Mouse (Mus musculus): Measurements from ENCODE around the gene Gm10197. TPM values are rescaled to one million over a fixed set of nuclear protein-coding genes. Genes with fewer than 3 reads are reported as not detected.

Gm10197 gene
- polyA plus RNA-seq, 1 experiment from 2014 or later, result not detected

DNA sequence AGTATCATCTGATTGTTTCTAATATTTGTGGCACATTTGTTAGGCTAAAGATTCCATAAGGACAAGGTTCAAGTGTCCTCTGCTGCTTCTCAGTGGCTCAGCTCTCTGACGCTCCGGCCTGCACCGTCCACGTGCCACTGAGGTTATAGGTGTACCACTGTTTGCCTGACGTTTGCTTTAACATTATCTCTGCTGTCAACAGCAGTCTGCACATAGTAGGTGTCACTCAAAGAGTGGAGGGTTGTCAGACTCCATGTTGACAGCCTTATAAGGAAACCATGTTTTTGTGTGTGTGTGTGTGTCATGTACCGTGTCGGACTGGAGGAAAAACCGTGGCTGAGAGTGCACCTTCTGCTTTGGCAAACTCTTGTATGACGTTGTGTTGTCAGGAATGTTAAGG lies 36.3 kb downstream of the Gm10197 start:
- no peaks in the 10 kb centered on the region for H3K9me3 ChIP-seq (ENCODE audit: control insufficient read depth, low read length)
- H3K27ac ChIP-seq (replicated peaks; ENCODE audit: low read depth, low read length), result no peak overlapping the region
- DNase-seq (ENCODE audit: low spot score), result no peak
- H3K4me1 ChIP-seq (ENCODE audit: control insufficient read depth, insufficient read depth, low read length), result peaks cover 10% of the 10 kb centered on the region; the same call in 1 of the 2 replicates
- H3K36me3 ChIP-seq (ENCODE audit: control insufficient read depth, insufficient read depth, low read length), result peaks cover 45% of the 10 kb centered on the region
- no peak overlapping the region for H3K9ac ChIP-seq (ENCODE audit: low read depth, low read length)
- H3K27me3 ChIP-seq (replicated peaks; ENCODE audit: control insufficient read depth, insufficient read depth, low read length), result no peaks in the 10 kb centered on the region
- no peak overlapping the region for H3K4me3 ChIP-seq (ENCODE audit: low read depth, low read length)
- ATAC-seq (ENCODE audit: low read depth), result no peak
- H3K4me2 ChIP-seq (ENCODE audit: low read depth, low read length), result no peak overlapping the region
- WGBS, result 89% methylated on average over 9 of the region's 9 CpGs

GRCm38 (mm10) chr19:53333730-53334129 lies 37.8 kb downstream of the Gm10197 start:
- H3K4me3 ChIP-seq (ENCODE audit: low read depth, low read length), result no peak overlapping the region
- no peak for ATAC-seq (ENCODE audit: low read depth)
- no peak overlapping the region for H3K27ac ChIP-seq (replicated peaks; ENCODE audit: low read depth, low read length)
- no peaks in the 10 kb centered on the region for H3K9me3 ChIP-seq (ENCODE audit: control insufficient read depth, low read length)
- WGBS, result 95% methylated on average over 6 of the region's 6 CpGs
- peaks cover 5% of the 10 kb centered on the region; the same call in 1 of the 2 replicates for H3K4me1 ChIP-seq (ENCODE audit: control insufficient read depth, insufficient read depth, low read length)
- no peaks in the 10 kb centered on the region for H3K27me3 ChIP-seq (replicated peaks; ENCODE audit: control insufficient read depth, insufficient read depth, low read length)
- DNase-seq (ENCODE audit: low spot score), result no peak
- no peak overlapping the region for H3K4me2 ChIP-seq (ENCODE audit: low read depth, low read length)
- peaks cover 44% of the 10 kb centered on the region for H3K36me3 ChIP-seq (ENCODE audit: control insufficient read depth, insufficient read depth, low read length)
- H3K9ac ChIP-seq (ENCODE audit: low read depth, low read length), result no peak overlapping the region

GRCm38 (mm10) chr19:53331882-53332500 lies 39.6 kb downstream of the Gm10197 start:
- Histone ChIP-seq H3K27ac (replicated peaks; ENCODE audit: low read depth, low read length) (no peak overlapping the region), H3K4me1 (ENCODE audit: control insufficient read depth, insufficient read depth, low read length) (peaks cover 5% of the 10 kb centered on the region; the same call in 1 of the 2 replicates), H3K4me2 (ENCODE audit: low read depth, low read length) (no peak overlapping the region), H3K4me3 (ENCODE audit: low read depth, low read length) (no peak overlapping the region), H3K9me3 (ENCODE audit: control insufficient read depth, low read length) (no peaks in the 10 kb centered on the region), H3K36me3 (ENCODE audit: control insufficient read depth, insufficient read depth, low read length) (peaks cover 28% of the 10 kb centered on the region), H3K27me3 (replicated peaks; ENCODE audit: control insufficient read depth, insufficient read depth, low read length) (no peaks in the 10 kb centered on the region), H3K9ac (ENCODE audit: low read depth, low read length) (no peak overlapping the region)
- DNase-seq (ENCODE audit: low spot score), result no peak
- WGBS, result 92% methylated on average over 21 of the region's 21 CpGs
- no peak for ATAC-seq (ENCODE audit: low read depth)

GRCm38 (mm10) chr19:53329992-53330381 lies 41.6 kb downstream of the Gm10197 start:
- DNase-seq (ENCODE audit: low spot score) (peak; percentile 91), ATAC-seq (ENCODE audit: low read depth) (peak; percentile 83)
- peak overlapping the region; percentile 76 for H3K27ac ChIP-seq (replicated peaks; ENCODE audit: low read depth, low read length)
- 0% methylated on average over 20 of the region's 29 CpGs for WGBS
- peaks cover 17% of the 10 kb centered on the region for H3K4me1 ChIP-seq (ENCODE audit: control insufficient read depth, insufficient read depth, low read length)
- H3K4me2 ChIP-seq (ENCODE audit: low read depth, low read length), result peak overlapping the region; percentile 87
- H3K9ac ChIP-seq (ENCODE audit: low read depth, low read length), result peak overlapping the region; percentile 82
- H3K36me3 ChIP-seq (ENCODE audit: control insufficient read depth, insufficient read depth, low read length), result peaks cover 15% of the 10 kb centered on the region
- peak overlapping the region; percentile 92 for H3K4me3 ChIP-seq (ENCODE audit: low read depth, low read length)
- H3K9me3 ChIP-seq (ENCODE audit: control insufficient read depth, low read length), result no peaks in the 10 kb centered on the region
- H3K27me3 ChIP-seq (replicated peaks; ENCODE audit: control insufficient read depth, insufficient read depth, low read length), result no peaks in the 10 kb centered on the region

DNA sequence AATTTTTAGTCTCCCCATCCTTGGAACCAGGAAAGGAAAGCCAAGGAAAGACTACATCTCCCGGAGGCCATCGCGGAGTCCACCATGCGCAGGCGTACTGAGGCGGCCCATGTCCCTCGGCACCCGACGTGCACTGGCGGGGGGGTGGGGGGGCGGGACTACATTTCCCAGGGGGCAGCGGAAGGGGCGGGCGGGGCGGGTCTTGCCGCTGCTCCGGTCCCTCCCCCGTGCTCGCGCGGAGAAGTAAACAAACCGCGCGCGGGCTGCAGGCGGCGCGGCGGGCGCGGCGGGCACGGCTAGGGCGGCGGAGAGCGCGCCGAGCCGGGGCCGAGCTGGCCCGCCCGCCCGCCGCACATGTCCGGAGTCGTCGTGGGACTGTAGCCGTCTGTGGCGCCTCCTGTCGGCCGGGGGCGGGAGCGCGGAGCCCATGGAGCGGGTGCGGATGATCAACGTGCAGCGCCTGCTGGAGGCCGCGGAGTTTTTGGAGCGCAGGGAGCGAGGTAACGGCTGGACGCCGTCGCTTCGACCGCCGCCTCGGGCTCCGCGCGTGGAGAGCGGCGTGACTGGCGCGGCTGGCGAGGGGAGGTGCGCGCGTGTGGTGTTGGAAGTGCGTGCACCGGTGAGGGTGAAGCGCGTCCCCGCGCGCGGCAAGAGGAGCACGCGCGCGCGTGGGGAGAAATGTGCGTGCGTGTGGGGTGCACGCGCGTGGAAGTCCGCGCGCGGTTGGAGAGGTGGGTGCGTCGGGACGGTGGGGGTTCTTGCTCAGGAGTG lies 42.2 kb downstream of the Gm10197 start:
- peak overlapping the region; percentile 87 for H3K4me2 ChIP-seq (ENCODE audit: low read depth, low read length)
- peak overlapping the region; percentile 76 for H3K27ac ChIP-seq (replicated peaks; ENCODE audit: low read depth, low read length)
- 0% methylated on average over 27 of the region's 106 CpGs for WGBS
- H3K4me3 ChIP-seq (ENCODE audit: low read depth, low read length), result peak overlapping the region; percentile 92
- DNase-seq (ENCODE audit: low spot score) (peak; percentile 96), ATAC-seq (ENCODE audit: low read depth) (peak; percentile 86)
- peaks cover 19% of the 10 kb centered on the region for H3K4me1 ChIP-seq (ENCODE audit: control insufficient read depth, insufficient read depth, low read length)
- H3K36me3 ChIP-seq (ENCODE audit: control insufficient read depth, insufficient read depth, low read length), result peaks cover 15% of the 10 kb centered on the region
- no peaks in the 10 kb centered on the region for H3K27me3 ChIP-seq (replicated peaks; ENCODE audit: control insufficient read depth, insufficient read depth, low read length)
- H3K9ac ChIP-seq (ENCODE audit: low read depth, low read length), result peak overlapping the region; percentile 82
- no peaks in the 10 kb centered on the region for H3K9me3 ChIP-seq (ENCODE audit: control insufficient read depth, low read length)

DNA sequence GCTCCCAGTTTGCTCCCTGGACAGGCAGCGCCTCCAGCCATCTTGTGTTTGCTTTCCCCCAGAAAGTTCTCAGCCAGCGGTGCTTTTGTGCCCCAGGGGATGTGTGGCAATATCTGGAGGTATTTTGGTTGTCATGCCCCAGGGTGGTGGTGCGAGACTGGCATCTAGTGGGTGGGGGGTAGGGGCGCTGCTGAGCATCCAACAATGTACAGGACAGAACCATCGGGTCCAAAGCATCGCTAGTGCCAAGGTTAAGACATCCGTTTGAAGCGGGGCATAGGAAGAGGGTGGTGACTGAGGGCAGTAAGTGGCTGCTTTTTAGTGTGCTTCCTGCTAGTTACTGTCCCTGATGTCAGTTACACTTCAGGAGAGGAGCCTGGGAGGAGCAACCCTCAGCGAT lies 43.5 kb downstream of the Gm10197 start:
- no peak for DNase-seq (ENCODE audit: low spot score)
- peaks cover 21% of the 10 kb centered on the region for H3K4me1 ChIP-seq (ENCODE audit: control insufficient read depth, insufficient read depth, low read length)
- peaks cover 13% of the 10 kb centered on the region for H3K36me3 ChIP-seq (ENCODE audit: control insufficient read depth, insufficient read depth, low read length)
- no peaks in the 10 kb centered on the region for H3K9me3 ChIP-seq (ENCODE audit: control insufficient read depth, low read length)
- H3K4me2 ChIP-seq (ENCODE audit: low read depth, low read length), result no peak overlapping the region
- no peak overlapping the region for H3K27ac ChIP-seq (replicated peaks; ENCODE audit: low read depth, low read length)
- no peaks in the 10 kb centered on the region for H3K27me3 ChIP-seq (replicated peaks; ENCODE audit: control insufficient read depth, insufficient read depth, low read length)
- 60% methylated on average over 9 of the region's 9 CpGs for WGBS
- H3K4me3 ChIP-seq (ENCODE audit: low read depth, low read length), result no peak overlapping the region
- H3K9ac ChIP-seq (ENCODE audit: low read depth, low read length), result no peak overlapping the region
- no peak for ATAC-seq (ENCODE audit: low read depth)

- peak overlapping the region; percentile 58; the same call in 1 of the 2 replicates for H3K27ac ChIP-seq (replicated peaks; ENCODE audit: low read depth, low read length)
- DNase-seq (ENCODE audit: low spot score) (peak; percentile 83), ATAC-seq (ENCODE audit: low read depth) (peak; percentile 20)
- no peaks in the 10 kb centered on the region for H3K27me3 ChIP-seq (replicated peaks; ENCODE audit: control insufficient read depth, insufficient read depth, low read length)
- H3K4me1 ChIP-seq (ENCODE audit: control insufficient read depth, insufficient read depth, low read length), result peaks cover 18% of the 10 kb centered on the region
- no peaks in the 10 kb centered on the region for H3K9me3 ChIP-seq (ENCODE audit: control insufficient read depth, low read length)
- H3K4me3 ChIP-seq (ENCODE audit: low read depth, low read length), result peak overlapping the region; percentile 33
- H3K9ac ChIP-seq (ENCODE audit: low read depth, low read length), result peak overlapping the region; percentile 61
- 13% methylated on average over 27 of the region's 27 CpGs for WGBS
- peak overlapping the region; percentile 63 for H3K4me2 ChIP-seq (ENCODE audit: low read depth, low read length)
- no peaks in the 10 kb centered on the region for H3K36me3 ChIP-seq (ENCODE audit: control insufficient read depth, insufficient read depth, low read length)
These were observed 45.8 kb downstream of the Gm10197 start for GRCm38 (mm10) chr19:53325578-53326295.

DNA sequence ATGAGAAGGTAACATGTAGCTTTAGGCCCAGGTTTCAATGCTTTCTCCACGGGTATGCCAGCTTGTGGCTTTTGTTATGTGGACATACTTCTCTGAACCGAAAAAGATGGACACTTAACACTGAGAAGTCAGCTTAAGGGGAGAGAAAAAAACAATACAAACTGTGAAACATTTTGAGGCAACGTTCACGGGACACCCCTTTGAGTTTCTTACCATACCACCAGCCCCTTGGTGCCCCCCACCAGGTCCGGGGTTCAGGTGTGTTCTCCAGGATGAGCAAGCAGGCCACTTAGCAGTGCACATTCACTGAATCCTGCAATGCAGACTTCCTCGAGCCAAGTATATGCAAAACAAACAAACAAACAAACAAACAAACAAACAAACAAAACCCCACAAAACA lies 46.7 kb downstream of the Gm10197 start:
- 46% methylated on average over 6 of the region's 6 CpGs for WGBS
- Histone ChIP-seq H3K36me3 (ENCODE audit: control insufficient read depth, insufficient read depth, low read length) (no peaks in the 10 kb centered on the region), H3K9ac (ENCODE audit: low read depth, low read length) (peak overlapping the region; percentile 61; the same call in 1 of the 2 replicates), H3K27ac (replicated peaks; ENCODE audit: low read depth, low read length) (0 out of 2 replicates have a peak overlapping the region, but pooled peaks have one; percentile 28), H3K4me1 (ENCODE audit: control insufficient read depth, insufficient read depth, low read length) (peaks cover 15% of the 10 kb centered on the region), H3K4me3 (ENCODE audit: low read depth, low read length) (no peak overlapping the region), H3K4me2 (ENCODE audit: low read depth, low read length) (peak overlapping the region; percentile 63), H3K27me3 (replicated peaks; ENCODE audit: control insufficient read depth, insufficient read depth, low read length) (no peaks in the 10 kb centered on the region), H3K9me3 (ENCODE audit: control insufficient read depth, low read length) (no peaks in the 10 kb centered on the region)
- DNase-seq (ENCODE audit: low spot score) (no peak), ATAC-seq (ENCODE audit: low read depth) (no peak)
